Mouse (Mus musculus) left cerebral cortex, postnatal 14 days (tissue): ENCODE measurements around the gene Gria4. TPM values are rescaled to one million over a fixed set of nuclear protein-coding genes. Genes with fewer than 3 reads are reported as not detected.

Experiments
- DNase-seq, 2 experiments: peaks; one replicate each; pipeline ENCODE4 v3.0.0; 2021 to 2022; ENCODE audit warnings: low spot score in 2 of 2, mixed read lengths in 1 of 2
- intact Hi-C: fragments of 180-260 bp; cut with DNase I; formaldehyde crosslinking; loops from one replicate; pipeline ENCODE4 v1.15.1; 2025
- microRNA-seq, 2 experiments: library from miRNA; unstranded; fragments of <30 nt; microRNA quantifications; one replicate each; pipeline ENCODE4 v1.2.0; 2022
- total RNA-seq, 2 experiments: library from RNA; stranded (reverse); gene quantifications; 2 replicates each; pipeline ENCODE4 v1.2.3; 2021

The Gria4 gene
- total RNA-seq, 2 experiments from 2014 or later = 94.6 to 97.0 TPM

GRCm38 (mm10) chr9:4376640-4377120, 419.4 kb downstream of the Gria4 start:
- intact Hi-C loops = loop anchor here (5.0 to 10.0 kb wide), 2 partner anchors 69 to 842 kb away; partner anchors contain the start of genes Aasdhppt, Gucy1a2 and Kbtbd3
- peak in 1 of 2 experiments; percentile 33 for DNase-seq

- DNase-seq = peak; percentile 98 to 99
- intact Hi-C loops = loop anchor here (5.0 to 10.0 kb wide), 2 partner anchors 69 to 841 kb away; partner anchors contain the start of genes Aasdhppt, Gucy1a2 and Kbtbd3
Measured at GRCm38 (mm10) chr9:4375828-4376639, 420.0 kb downstream of the Gria4 start, which contains the start of gene Msantd4. Gene Msantd4, plus strand, starts transcription at chr9:4376562.

Small RNAs within 50 kb of the gene (microRNA-seq; reads per million reads assigned to microRNA genes)
- 0 reads per million in 2 experiments for gene Gm23811
- gene Gm23992 = 0 reads per million in 2 experiments
